15 mouse cellular contexts compared by ENCODE assay signal in the genomic region with DNA sequence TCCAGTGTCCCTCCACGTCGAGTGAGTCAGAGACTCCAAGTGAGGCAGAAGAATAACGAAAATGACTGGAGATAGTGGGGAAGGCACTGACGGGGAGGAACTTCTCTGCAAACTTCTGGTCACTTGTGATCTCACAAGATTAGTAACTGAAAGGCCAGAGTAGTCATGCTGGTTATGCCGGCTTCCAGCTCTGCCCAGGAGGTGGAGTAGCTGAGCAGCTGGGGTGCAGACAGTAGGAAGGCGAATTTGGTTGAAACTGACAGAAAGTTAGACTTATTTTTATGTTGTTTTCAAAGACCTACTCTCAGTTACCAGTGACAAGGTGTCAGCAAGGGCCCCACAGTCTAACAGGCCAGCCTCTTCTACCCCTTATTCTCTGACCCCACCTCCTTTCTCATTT.
DNase-seq lines count a peak whose midpoint lies in the region; ATAC-seq and TF ChIP-seq lines count a peak whose summit lies in the region.
"Had no signal": no experiment of that assay in that cellular context is flagged by ENCODE, and none has a peak within 500 bp of the region (broad histone marks: within the 10 kb centered on the region; RNA-seq: fewer than 3 reads in every experiment).

No protein-coding gene starts in this region.

- TF ChIP-seq EP300 in heart, postnatal 0 days (IDR thresholded peaks at IDR 0.05; ENCODE audit: low read depth) = no peak

- H3K4me3 ChIP-seq in heart, postnatal 0 days (ENCODE audit: low read depth, low read length) = no peak overlapping the region
- no peak overlapping the region for H3K4me3 ChIP-seq in heart, embryonic 11.5 days (ENCODE audit: low read depth, low read length)
- H3K4me3 ChIP-seq: embryonic facial prominence, embryonic 13.5 days; hindbrain, embryonic 12.5 days; neural tube, embryonic 13.5 days had no signal

- H3K9me3 ChIP-seq in heart, postnatal 0 days (replicated peaks; ENCODE audit: control insufficient read depth, low read length) = no peaks in the 10 kb centered on the region
- H3K9me3 ChIP-seq in heart, embryonic 11.5 days (replicated peaks; ENCODE audit: control insufficient read depth, low read length) = no peaks in the 10 kb centered on the region
- H3K9me3 ChIP-seq: embryonic facial prominence, embryonic 13.5 days; hindbrain, embryonic 12.5 days; neural tube, embryonic 13.5 days had no signal

- no peak overlapping the region for H3K4me2 ChIP-seq in heart, postnatal 0 days (ENCODE audit: low read depth, low read length)
- H3K4me2 ChIP-seq in heart, embryonic 11.5 days = no peak overlapping the region
- H3K4me2 ChIP-seq: embryonic facial prominence, embryonic 13.5 days; hindbrain, embryonic 12.5 days; liver, embryonic 11.5 days; neural tube, embryonic 13.5 days had no signal

- no peaks in the 10 kb centered on the region for H3K36me3 ChIP-seq in heart, postnatal 0 days (replicated peaks; ENCODE audit: control insufficient read depth, insufficient read depth, low read length)
- no peaks in the 10 kb centered on the region for H3K36me3 ChIP-seq in heart, embryonic 11.5 days (ENCODE audit: control insufficient read depth, insufficient read depth, low read length)
- H3K36me3 ChIP-seq: embryonic facial prominence, embryonic 13.5 days; hindbrain, embryonic 12.5 days; neural tube, embryonic 13.5 days had no signal

- H3K27ac ChIP-seq in heart, postnatal 0 days (ENCODE audit: low read depth) = no peak overlapping the region
- H3K27ac ChIP-seq in heart, embryonic 11.5 days (ENCODE audit: low read depth, low read length) = no peak overlapping the region
- H3K27ac ChIP-seq: embryonic facial prominence, embryonic 13.5 days; hindbrain, embryonic 12.5 days; neural tube, embryonic 13.5 days had no signal

- H3K4me1 ChIP-seq in heart, postnatal 0 days (ENCODE audit: control insufficient read depth, insufficient read depth) = no peaks in the 10 kb centered on the region
- H3K4me1 ChIP-seq in heart, embryonic 11.5 days (ENCODE audit: control insufficient read depth, insufficient read depth, low read length) = no peaks in the 10 kb centered on the region
- H3K4me1 ChIP-seq: embryonic facial prominence, embryonic 13.5 days; hindbrain, embryonic 12.5 days; neural tube, embryonic 13.5 days had no signal

- no peak overlapping the region for H3K9ac ChIP-seq in heart, postnatal 0 days (replicated peaks; ENCODE audit: low read depth, low read length)
- no peak overlapping the region for H3K9ac ChIP-seq in heart, embryonic 11.5 days (ENCODE audit: low read depth, low read length)
- H3K9ac ChIP-seq: embryonic facial prominence, embryonic 13.5 days; hindbrain, embryonic 12.5 days; neural tube, embryonic 13.5 days had no signal

- peak; percentile 21; the same call in 1 of the 2 replicates for TF ChIP-seq CTCF in heart, postnatal 0 days (IDR thresholded peaks at IDR 0.05; ENCODE audit: low read depth)

- no peak for DNase-seq in heart, postnatal 0 days (ENCODE audit: low spot score)
- peak; percentile 5 for DNase-seq in kidney, postnatal 10 days
- DNase-seq in kidney, postnatal 14 days = no peak
- DNase-seq in A20 (ENCODE audit: low read depth, low spot score) (peak; percentile 7), NIH3T3 (ENCODE audit: low read depth) (peak; percentile 6)
- DNase-seq in embryo, embryonic 10 days (ENCODE audit: low spot score) = no peak
- DNase-seq: gastrocnemius, postnatal 14 days; kidney, adult 8-10 months; retina, postnatal 1 day had no signal

- 55% methylated on average over 6 of the region's 6 CpGs for WGBS in heart, postnatal 0 days
- WGBS in heart, embryonic 11.5 days (ENCODE audit: insufficient replicate concordance) = 46% methylated on average over 6 of the region's 6 CpGs

- no peak for ATAC-seq in heart, postnatal 0 days (ENCODE audit: insufficient read depth, low read depth)
- ATAC-seq in heart, embryonic 11.5 days (replicated peaks; ENCODE audit: insufficient number of reproducible peaks, low FRiP score, low TSS enrichment) = no peak
- ATAC-seq in activated CD4-positive, CD25-positive, alpha-beta regulatory T cell, adult 4 months = no peak

- H3K27me3 ChIP-seq in heart, postnatal 0 days (ENCODE audit: control insufficient read depth, insufficient read depth, low read length) = no peaks in the 10 kb centered on the region
- no peaks in the 10 kb centered on the region for H3K27me3 ChIP-seq in heart, embryonic 11.5 days (ENCODE audit: control insufficient read depth, insufficient read depth, low read length)
- H3K27me3 ChIP-seq: embryonic facial prominence, embryonic 13.5 days; hindbrain, embryonic 12.5 days; neural tube, embryonic 13.5 days had no signal

Comparison
In these comparisons a context has a peak if more than half of its experiments do, and no peak if none do; other contexts are left out.
1. DNase-seq: peak in kidney, postnatal 10 days (single experiment), A20 (single experiment) and NIH3T3 (single experiment); none in heart, postnatal 0 days (single experiment), kidney, postnatal 14 days (single experiment) and embryo, embryonic 10 days (single experiment).